Mouse (Mus musculus): ENCODE measurements around the gene Pex12.

DNA sequence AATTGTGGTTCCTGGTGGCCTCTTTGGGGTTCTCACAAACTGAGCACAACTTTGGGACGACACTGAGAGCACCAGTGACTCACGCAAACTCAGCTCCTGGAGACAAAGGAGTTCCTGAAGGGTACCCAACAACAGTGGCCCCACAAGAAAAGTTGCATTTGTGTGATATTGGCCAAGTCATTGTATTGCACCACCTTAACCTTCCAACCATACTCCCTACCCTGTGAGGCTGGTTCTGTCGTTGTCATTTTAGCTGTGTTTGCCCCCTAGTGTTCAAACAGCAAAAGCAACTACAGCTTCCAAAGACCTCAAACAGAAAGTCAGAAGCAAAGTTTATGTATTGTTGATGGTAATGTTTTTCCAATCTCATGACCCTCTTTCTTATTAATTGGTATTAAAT is 39.2 kb downstream of the Pex12 start:
- TF ChIP-seq CTCF (IDR thresholded peaks at IDR 0.05; ENCODE audit: low read depth, low read length) (no peak), POLR2A (IDR thresholded peaks at IDR 0.05; ENCODE audit: insufficient read depth, low read length) (no peak)

Measured in ES-Bruce4 (cell line).